Mouse (Mus musculus) embryonic facial prominence, embryonic 13.5 days (tissue): ENCODE data around the gene Ang6. TPM values are rescaled to one million over a fixed set of nuclear protein-coding genes. Genes with fewer than 3 reads are reported as not detected.
"Not testable (repeated sequence)": the region's sequence is repeated elsewhere in the genome, so short reads cannot be mapped to it uniquely, and the experiment has no call there.

Experiments used
- ATAC-seq: fragments of 200-750 bp; cut with Nextera tagmentation; 2 replicates; pipeline ENCODE4 v1.8.0; 2017; ENCODE audit warnings: low read depth; ENCODE audit not compliant: insufficient number of reproducible peaks, insufficient read depth, low FRiP score, low TSS enrichment
- H3K27ac ChIP-seq: fragments of 300-500 bp; sonication (generic); 2 replicates; pipeline ENCODE4 v1.5.1; 2015; ENCODE audit warnings: moderate library complexity, mild to moderate bottlenecking, inconsistent platforms
- H3K27me3 ChIP-seq: fragments of 300-500 bp; sonication (generic); 2 replicates; pipeline ENCODE4 v1.6.1; 2015; ENCODE audit warnings: mild to moderate bottlenecking, inconsistent platforms
- H3K36me3 ChIP-seq: fragments of 300-500 bp; sonication (generic); 2 replicates; pipeline ENCODE4 v1.6.1; 2015; ENCODE audit warnings: mild to moderate bottlenecking, inconsistent platforms
- H3K4me1 ChIP-seq: fragments of 300-500 bp; sonication (generic); 2 replicates; pipeline ENCODE4 v1.6.1; 2015; ENCODE audit warnings: inconsistent platforms
- H3K4me2 ChIP-seq: fragments of 300-500 bp; sonication (generic); 2 replicates; pipeline ENCODE4 v1.6.1; 2015; ENCODE audit warnings: moderate library complexity, mild to moderate bottlenecking, inconsistent platforms
- H3K4me3 ChIP-seq: fragments of 300-500 bp; sonication (generic); 2 replicates; pipeline ENCODE4 v1.5.1; 2015; ENCODE audit warnings: mild to moderate bottlenecking, inconsistent platforms
- H3K9ac ChIP-seq: fragments of 300-500 bp; sonication (generic); 2 replicates; pipeline ENCODE4 v1.6.1; 2015; ENCODE audit warnings: mild to moderate bottlenecking, inconsistent platforms
- H3K9me3 ChIP-seq: fragments of 300-500 bp; sonication (generic); 2 replicates; pipeline ENCODE4 v1.6.1; 2016; ENCODE audit warnings: inconsistent platforms
- WGBS: fragments of 180-500 bp; shearing (Covaris S2); methylation state at CpG from one replicate; pipeline ENCODE4 v1.1.7; 2015; ENCODE audit warnings: mixed read lengths; 5-methylcytosine and 5-hydroxymethylcytosine counted together
- polyA plus RNA-seq: library from polyadenylated mRNA; unstranded; fragments of >200 nt; fragmentation: Nextera tagmentation; extraction: Ambion mirVana; gene quantifications from 2 replicates; pipeline ENCODE4 v1.2.1, GENCODE M21; 2015

The Ang6 gene
- polyA plus RNA-seq, 1 experiment from 2014 or later = not detected

GRCm38 (mm10) chr14:43953382-43953781 is 48.7 kb downstream of the Ang6 start:
- WGBS = 13% methylated on average over 2 of the region's 2 CpGs
- H3K4me2 ChIP-seq, H3K36me3 ChIP-seq, ATAC-seq, H3K4me1 ChIP-seq, H3K9me3 ChIP-seq, H3K27me3 ChIP-seq, H3K9ac ChIP-seq, H3K4me3 ChIP-seq, H3K27ac ChIP-seq: not testable (repeated sequence)

Other genes with a start within 250 kb of the Ang6 start
- gene Gm8180, start 217.5 kb downstream of the Ang6 start, polyA plus RNA-seq = not detected in 2 replicates
- not detected in 2 replicates for gene Ear1, start 126.8 kb downstream of the Ang6 start, polyA plus RNA-seq
- gene Ear10, start 78.7 kb downstream of the Ang6 start, polyA plus RNA-seq = not detected in 2 replicates
- 7.3 and 7.4 TPM in 2 replicates for gene Gm8113, start 76.9 kb downstream of the Ang6 start, polyA plus RNA-seq
- gene Ang5, start 45.2 kb downstream of the Ang6 start, polyA plus RNA-seq = not detected in 2 replicates
- not detected in 2 replicates for gene Ear2, start 100.4 kb upstream of the Ang6 start, polyA plus RNA-seq
- not detected in 2 replicates for gene Gm3327, start 121.6 kb upstream of the Ang6 start, polyA plus RNA-seq
- not detected in 2 replicates for gene Gm8212, start 195.4 kb upstream of the Ang6 start, polyA plus RNA-seq
- gene 4930503E14Rik, start 211.0 kb upstream of the Ang6 start, polyA plus RNA-seq = not detected in 2 replicates